Mouse (Mus musculus): ENCODE data around the gene Taf12.

The Taf12 gene

DNA sequence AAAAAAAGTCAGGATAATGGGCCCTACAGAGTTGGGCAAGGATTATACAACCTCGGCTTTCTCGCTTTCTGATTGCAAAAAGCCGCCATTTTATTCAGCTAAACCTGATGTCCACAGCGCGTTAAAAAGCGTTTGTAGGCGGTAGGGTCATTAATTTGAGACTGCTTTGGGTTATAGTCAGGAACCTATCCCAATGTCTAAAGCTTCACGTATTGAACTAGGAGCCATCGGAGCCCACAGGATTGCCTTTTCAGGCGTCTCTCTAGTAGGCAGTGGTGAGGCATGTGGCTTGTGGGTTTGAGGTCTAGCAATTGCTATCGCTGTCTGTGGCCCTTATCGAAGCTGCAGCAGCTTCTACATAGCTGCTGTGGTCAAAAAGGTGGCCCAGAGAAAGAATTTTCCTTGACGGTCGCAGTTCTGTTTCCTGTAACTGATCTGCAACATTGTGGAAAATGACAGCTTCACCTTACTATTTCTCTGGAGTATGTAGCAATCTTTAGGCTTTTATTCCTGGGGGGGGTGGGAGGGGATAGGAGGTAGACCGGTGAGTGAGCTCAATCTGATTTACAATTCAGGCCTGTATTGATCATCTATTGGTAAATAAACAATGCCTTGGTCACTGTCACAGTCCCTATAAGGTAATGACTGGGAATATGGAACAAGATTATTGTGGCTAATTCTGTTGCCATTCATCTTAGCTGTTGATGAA, 35.1 kb downstream of the Taf12 start:
- in situ Hi-C loops (cut with MboI, MseI) = no loop called here

GRCm38 (mm10) chr4:132309849-132310472, 35.8 kb downstream of the Taf12 start:
- in situ Hi-C loops (cut with MboI, MseI) = no loop called here

DNA sequence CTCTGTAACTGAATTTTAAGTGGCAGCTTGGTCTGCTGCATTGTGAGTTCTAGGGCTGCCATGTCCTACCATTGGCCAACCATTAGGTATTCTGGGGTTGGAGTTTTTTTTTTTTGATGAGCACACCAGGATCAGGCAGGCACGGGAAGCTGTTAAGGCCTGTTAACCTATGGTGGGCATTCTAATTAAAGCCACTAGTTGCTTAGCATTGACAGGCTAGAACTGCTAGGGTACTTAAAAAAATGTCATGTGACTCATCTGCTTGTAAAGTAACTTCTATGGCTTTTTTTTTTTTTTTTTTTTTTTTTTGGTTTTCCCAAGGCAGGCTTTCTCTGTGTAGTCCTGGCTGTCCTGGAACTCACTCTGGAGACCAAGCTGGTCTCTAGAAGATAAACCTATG, 37.0 kb downstream of the Taf12 start:
- in situ Hi-C loops (cut with MboI, MseI) = no loop called here

- in situ Hi-C loops (cut with MboI, MseI) = no loop called here
Measured at GRCm38 (mm10) chr4:132311801-132312200, 37.6 kb downstream of the Taf12 start.

GRCm38 (mm10) chr4:132312627-132313026, 38.5 kb downstream of the Taf12 start:
- in situ Hi-C loops (cut with MboI, MseI) = no loop called here

DNA sequence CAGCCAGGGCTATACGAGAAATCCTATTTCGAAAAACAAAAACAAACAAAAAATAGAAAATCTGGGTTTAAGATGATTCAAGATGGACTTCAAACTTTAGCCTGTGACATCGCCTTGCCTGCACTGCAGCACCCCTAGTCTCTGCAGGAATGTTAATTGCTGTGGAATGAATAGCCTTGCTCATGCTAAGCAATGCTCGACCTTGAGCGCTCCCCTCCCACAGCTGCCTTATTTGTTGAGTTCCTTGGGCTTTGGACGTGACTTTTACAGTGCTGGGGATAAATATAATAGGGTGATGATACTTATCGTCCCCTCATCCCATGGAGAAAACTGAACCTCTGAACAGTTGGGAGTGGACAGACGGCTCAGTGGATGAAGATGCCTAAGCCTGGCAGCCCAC, 41.5 kb downstream of the Taf12 start:
- in situ Hi-C loops (cut with MboI, MseI) = no loop called here

DNA sequence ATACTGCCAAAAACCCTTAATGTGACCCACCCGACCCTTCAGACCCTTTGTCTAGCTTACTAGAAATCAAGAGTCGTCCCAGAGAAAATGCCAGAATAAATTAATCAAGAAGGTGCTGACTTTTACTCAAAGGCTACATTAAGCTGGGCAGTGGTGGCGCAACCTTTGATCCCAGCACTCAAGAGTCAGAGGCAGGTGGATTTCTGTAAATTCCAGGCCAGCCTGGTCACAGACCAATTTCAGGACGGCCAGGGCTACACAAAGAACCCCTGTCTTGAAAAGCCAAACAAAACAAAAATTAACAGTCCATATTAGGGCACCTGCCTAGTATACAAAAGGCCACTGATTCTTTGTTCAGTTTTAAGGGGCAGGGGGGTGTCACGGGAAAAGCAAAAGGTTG, 52.3 kb downstream of the Taf12 start:
- in situ Hi-C loops (cut with MboI, MseI) = loop anchor here in 1 of 2 experiments (25.0 kb wide), 1 partner anchor 1461 kb away; no protein-coding TSS in a partner anchor

GRCm38 (mm10) chr4:132328391-132328982, 54.3 kb downstream of the Taf12 start:
- in situ Hi-C loops (cut with MboI, MseI) = loop anchor here in 1 of 2 experiments (25.0 kb wide), 1 partner anchor 1459 kb away; no protein-coding TSS in a partner anchor

DNA sequence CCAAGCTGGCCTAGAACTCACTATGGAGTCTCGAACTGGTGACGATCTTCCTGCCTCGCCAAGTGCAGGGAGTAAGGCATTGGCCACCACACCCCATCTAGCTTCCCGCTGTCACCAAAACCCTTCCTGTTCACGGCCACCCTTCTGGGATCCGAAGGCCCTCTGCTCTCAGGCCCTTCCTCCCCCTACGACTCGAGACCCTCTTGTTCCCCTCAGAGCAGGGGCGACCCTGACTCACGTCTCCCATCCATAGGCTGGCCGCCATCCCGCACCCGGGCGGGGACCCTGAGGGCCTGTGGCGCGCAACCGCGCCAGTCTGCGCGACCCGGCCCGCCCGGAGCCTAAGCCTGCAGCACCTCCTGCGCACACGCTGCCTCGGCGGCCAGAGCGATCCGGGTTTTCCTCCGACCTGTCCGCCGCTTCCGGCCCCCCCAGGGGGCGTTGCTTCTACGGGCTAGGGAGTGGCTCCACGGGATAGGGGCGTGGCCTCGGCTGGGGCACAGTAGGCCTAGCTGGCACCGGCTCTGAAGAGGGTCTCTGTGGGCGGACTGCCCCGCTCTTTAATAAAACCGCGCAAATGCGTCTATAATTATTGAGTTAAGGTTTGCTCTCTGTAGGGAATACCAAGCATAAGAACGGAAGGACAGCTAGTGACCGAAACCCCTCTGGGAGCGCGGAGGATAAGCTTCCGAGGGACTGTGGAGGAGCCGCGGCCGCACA, 55.1 kb downstream of the Taf12 start, which contains the start of gene Trnau1ap:
TSS of gene Trnau1ap (minus strand) at position 424 of the 720 bp plus-strand sequence.
- in situ Hi-C loops (cut with MboI, MseI) = loop anchor here in 1 of 2 experiments (25.0 kb wide), 1 partner anchor 1458 kb away; no protein-coding TSS in a partner anchor

DNA sequence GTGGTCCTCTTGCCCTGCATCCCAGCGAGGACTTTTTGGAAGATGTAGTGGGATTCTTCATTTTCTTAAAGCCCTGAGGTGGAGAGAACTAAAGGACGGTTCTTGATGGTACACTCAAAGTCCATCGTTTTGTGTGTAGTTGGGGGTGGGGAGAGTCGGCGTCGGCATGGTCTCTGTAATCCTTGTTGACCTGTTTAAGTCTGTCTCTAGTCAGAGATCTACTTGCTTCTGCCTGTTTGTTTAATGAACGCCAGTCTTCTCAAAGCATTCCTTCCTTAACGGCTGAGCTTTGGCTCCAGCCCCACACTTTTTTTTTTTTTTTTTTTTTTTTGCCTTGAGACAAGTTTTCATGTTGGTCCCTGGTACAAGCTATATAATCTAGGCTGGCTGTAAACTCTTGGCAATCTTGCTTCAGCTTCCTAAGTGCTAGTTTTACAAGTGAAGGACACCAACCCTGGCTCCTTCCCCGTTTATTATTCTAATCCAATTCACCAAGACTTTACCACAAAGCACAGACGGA, 55.7 kb downstream of the Taf12 start:
- in situ Hi-C loops (cut with MboI, MseI) = loop anchor here in 1 of 2 experiments (25.0 kb wide), 1 partner anchor 1457 kb away; no protein-coding TSS in a partner anchor

DNA sequence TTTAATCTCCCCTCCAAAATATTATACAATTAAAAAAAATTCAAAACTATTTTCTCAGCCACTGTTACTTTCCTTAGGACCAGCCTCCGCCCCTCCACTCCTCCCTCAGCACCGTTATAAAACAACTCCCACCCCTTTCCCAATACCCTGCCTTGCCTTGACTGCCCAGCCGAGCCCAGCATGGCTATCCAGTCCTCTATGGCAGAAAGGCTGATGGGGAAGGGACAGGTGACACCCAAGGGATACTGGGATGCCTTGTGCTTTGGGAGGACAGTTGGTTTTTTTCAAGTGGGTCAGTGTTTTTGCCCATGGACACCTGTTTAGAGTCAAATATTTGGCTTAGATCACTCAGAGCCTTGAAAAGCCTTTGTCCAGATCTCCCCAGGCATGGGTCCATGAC, 57.8 kb downstream of the Taf12 start:
- in situ Hi-C loops (cut with MboI, MseI) = loop anchor here in 1 of 2 experiments (25.0 kb wide), 1 partner anchor 1455 kb away; no protein-coding TSS in a partner anchor

DNA sequence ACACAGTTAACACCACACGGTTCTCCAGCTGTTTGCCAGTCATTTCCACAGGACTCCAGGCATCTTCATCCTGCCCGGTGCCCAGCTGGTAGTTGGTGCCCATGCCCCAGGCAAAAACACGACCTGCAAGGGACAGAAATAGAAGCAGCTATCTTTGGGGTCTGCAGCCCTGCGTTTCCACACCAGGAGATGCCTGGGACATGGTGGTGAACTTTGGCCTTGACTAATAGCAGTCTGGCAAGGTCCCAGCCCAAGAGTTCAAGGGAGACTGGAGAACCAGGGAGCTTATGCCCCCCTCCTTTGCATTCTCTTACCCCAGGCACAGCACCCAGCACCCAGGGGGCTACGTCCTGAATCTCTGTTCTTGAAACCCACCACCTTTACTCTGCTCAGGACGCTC, 58.7 kb downstream of the Taf12 start:
- in situ Hi-C loops (cut with MboI, MseI) = loop anchor here in 1 of 2 experiments (25.0 kb wide), 1 partner anchor 1454 kb away; no protein-coding TSS in a partner anchor

DNA sequence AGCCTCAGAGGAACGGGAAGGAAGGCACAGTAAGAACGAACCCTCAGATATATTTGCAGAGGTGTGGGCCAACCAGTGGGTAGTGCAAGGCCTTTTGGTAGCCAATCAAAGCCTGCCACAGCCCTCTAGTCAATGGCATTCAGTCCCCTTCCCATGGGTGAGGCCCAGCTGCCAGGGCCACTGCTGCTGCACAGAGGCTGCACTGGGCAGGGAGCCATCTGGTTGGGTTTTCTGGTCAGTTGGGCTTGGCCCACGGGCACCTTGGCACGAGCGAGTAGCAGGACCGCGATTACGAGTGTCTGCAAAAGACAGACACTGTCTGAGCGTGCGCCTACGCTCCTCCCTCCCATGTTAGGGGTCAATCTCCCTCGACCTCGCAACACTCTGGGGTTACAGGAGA, 64.8 kb downstream of the Taf12 start:
- in situ Hi-C loops (cut with MboI, MseI) = loop anchor here in 1 of 2 experiments (25.0 kb wide), 1 partner anchor 1448 kb away; no protein-coding TSS in a partner anchor

- in situ Hi-C loops (cut with MboI, MseI) = loop anchor here in 1 of 2 experiments (25.0 kb wide), 1 partner anchor 1446 kb away; no protein-coding TSS in a partner anchor
Measured at GRCm38 (mm10) chr4:132341451-132341850, 67.3 kb downstream of the Taf12 start.

- in situ Hi-C loops (cut with MboI, MseI) = loop anchor here in 1 of 2 experiments (5.0 to 25.0 kb wide), 3 partner anchors 87 to 1443 kb away; partner anchors contain the start of gene Sesn2
Measured at GRCm38 (mm10) chr4:132344403-132345134, 70.4 kb downstream of the Taf12 start.
